Mouse (Mus musculus) embryonic facial prominence, embryonic 11.5 days (tissue): ENCODE data around the gene Kdm2a. TPM values are rescaled to one million over a fixed set of nuclear protein-coding genes. Genes with fewer than 3 reads are reported as not detected.

ENCODE experiments used
- ATAC-seq: fragments of 200-750 bp; cut with Nextera tagmentation; replicated peaks from 2 replicates; pipeline ENCODE4 v1.8.0; 2017; ENCODE audit warnings: low read depth; ENCODE audit not compliant: insufficient number of reproducible peaks, low FRiP score, low TSS enrichment
- DNase-seq: peaks from one replicate; pipeline ENCODE4 v3.0.0-alpha.2; 2015; ENCODE audit warnings: low spot score
- H3K27ac ChIP-seq: fragments of 300-500 bp; sonication (generic); replicated peaks from 2 replicates; pipeline ENCODE4 v1.5.1; 2014; ENCODE audit warnings: mild to moderate bottlenecking, low read depth, low read length, control low read depth
- H3K27me3 ChIP-seq: fragments of 300-500 bp; sonication (generic); 2 replicates; pipeline ENCODE4 v1.6.1; 2014; ENCODE audit warnings: mild to moderate bottlenecking, low read length, moderate library complexity, mixed read lengths; ENCODE audit not compliant: control insufficient read depth, insufficient read depth
- H3K36me3 ChIP-seq: fragments of 300-500 bp; sonication (generic); replicated peaks from 2 replicates; pipeline ENCODE4 v1.6.1; 2014; ENCODE audit warnings: low read depth, mild to moderate bottlenecking, low read length, moderate library complexity, mixed read lengths; ENCODE audit not compliant: control insufficient read depth, insufficient read depth
- H3K4me1 ChIP-seq: fragments of 300-500 bp; sonication (generic); 2 replicates; pipeline ENCODE4 v1.6.1; 2014; ENCODE audit warnings: low read length, mixed read lengths; ENCODE audit not compliant: control insufficient read depth, insufficient read depth
- H3K4me2 ChIP-seq: fragments of 300-500 bp; sonication (generic); 2 replicates; pipeline ENCODE4 v1.6.1; 2014; ENCODE audit warnings: low read depth, mild to moderate bottlenecking, control low read depth, low read length, moderate library complexity
- H3K4me3 ChIP-seq: fragments of 300-500 bp; sonication (generic); 2 replicates; pipeline ENCODE4 v1.5.1; 2014; ENCODE audit warnings: low read depth, low read length, control low read depth
- H3K9ac ChIP-seq: fragments of 300-500 bp; sonication (generic); replicated peaks from 2 replicates; pipeline ENCODE4 v1.6.1; 2014; ENCODE audit warnings: mild to moderate bottlenecking, control low read depth, low read length
- H3K9me3 ChIP-seq: fragments of 300-500 bp; sonication (generic); replicated peaks from 2 replicates; pipeline ENCODE4 v1.6.1; 2016; ENCODE audit warnings: mild to moderate bottlenecking, low read length, inconsistent platforms, mixed read lengths; ENCODE audit not compliant: control insufficient read depth
- WGBS: fragments of 180-500 bp; shearing (Covaris S2); extraction: QIAGEN DNeasy Blood & Tissue Kit; methylation state at CpG from one replicate; pipeline ENCODE4 v1.1.7; 2014; 5-methylcytosine and 5-hydroxymethylcytosine counted together
- polyA plus RNA-seq: library from polyadenylated mRNA; unstranded; fragments of >200 nt; fragmentation: Nextera tagmentation; extraction: Ambion mirVana; gene quantifications from 2 replicates; pipeline ENCODE4 v1.2.1, GENCODE M21; 2014

Gene Kdm2a
- polyA plus RNA-seq, 1 experiment from 2014 or later = 43.5 TPM

GRCm38 (mm10) chr19:4265956-4266355 is 132.1 kb downstream of the Kdm2a start:
- no peak overlapping the region for H3K9ac ChIP-seq
- DNase-seq (no peak), ATAC-seq (no peak)
- 65% methylated on average over 4 of the region's 4 CpGs for WGBS
- no peak overlapping the region for H3K4me2 ChIP-seq
- H3K4me1 ChIP-seq = peaks cover 3% of the 10 kb centered on the region; the same call in 1 of the 2 replicates
- H3K9me3 ChIP-seq = no peaks in the 10 kb centered on the region
- no peaks in the 10 kb centered on the region for H3K36me3 ChIP-seq
- H3K27me3 ChIP-seq = peaks cover 13% of the 10 kb centered on the region; the same call in 1 of the 2 replicates
- no peak overlapping the region for H3K27ac ChIP-seq
- H3K4me3 ChIP-seq = no peak overlapping the region

Other genes with a start within 250 kb of the Kdm2a start
- 108 and 122 TPM in 2 replicates for gene Coro1b, start 249.7 kb downstream of the Kdm2a start, polyA plus RNA-seq
- 0.64 and 1.3 TPM in 2 replicates for gene Ptprcap, start 244.7 kb downstream of the Kdm2a start, polyA plus RNA-seq
- gene Rps6kb2, start 234.9 kb downstream of the Kdm2a start, polyA plus RNA-seq = 42.0 and 42.3 TPM in 2 replicates
- 2.0 TPM in 2 replicates for gene Carns1, start 222.8 kb downstream of the Kdm2a start, polyA plus RNA-seq
- 0.96 and 1.4 TPM in 2 replicates for gene Tbc1d10c, start 207.0 kb downstream of the Kdm2a start, polyA plus RNA-seq
- gene Ppp1ca, start 206.2 kb downstream of the Kdm2a start, polyA plus RNA-seq = 955 and 1,002 TPM in 2 replicates
- 46.8 and 49.5 TPM in 2 replicates for gene Rad9a, start 196.6 kb downstream of the Kdm2a start, polyA plus RNA-seq
- gene Clcf1, start 184.0 kb downstream of the Kdm2a start, polyA plus RNA-seq = 4.6 and 5.0 TPM in 2 replicates
- gene AC109138.7, start 183.9 kb downstream of the Kdm2a start, polyA plus RNA-seq = not detected in 2 replicates
- 12.7 and 13.0 TPM in 2 replicates for gene Pold4, start 166.4 kb downstream of the Kdm2a start, polyA plus RNA-seq
- 2.7 and 4.8 TPM in 2 replicates for gene Ssh3, start 129.1 kb downstream of the Kdm2a start, polyA plus RNA-seq
- gene Ankrd13d, start 115.1 kb downstream of the Kdm2a start, polyA plus RNA-seq = 5.6 and 6.4 TPM in 2 replicates
- gene Grk2, start 92.1 kb downstream of the Kdm2a start, polyA plus RNA-seq = 13.5 and 18.9 TPM in 2 replicates
- 39.8 and 45.9 TPM in 2 replicates for gene Rhod, start 41.1 kb upstream of the Kdm2a start, polyA plus RNA-seq
- gene Syt12, start 79.2 kb upstream of the Kdm2a start, polyA plus RNA-seq = 1.2 and 1.9 TPM in 2 replicates
- not detected in 2 replicates for gene 2010003K11Rik, start 100.3 kb upstream of the Kdm2a start, polyA plus RNA-seq
- gene Pcx, start 112.2 kb upstream of the Kdm2a start, polyA plus RNA-seq = 15.4 and 19.2 TPM in 2 replicates
- gene Lrfn4, start 217.4 kb upstream of the Kdm2a start, polyA plus RNA-seq = 8.6 and 9.5 TPM in 2 replicates
- 60.4 and 68.5 TPM in 2 replicates for gene Rce1, start 227.4 kb upstream of the Kdm2a start, polyA plus RNA-seq